Mouse (Mus musculus): Measurements from ENCODE around the gene Olfr1018. TPM values are rescaled to one million over a fixed set of nuclear protein-coding genes. Genes with fewer than 3 reads are reported as not detected.

The Olfr1018 gene
- polyA plus RNA-seq (2012; rRNA removed), result not detected in 2 replicates

GRCm38 (mm10) chr2:85818179-85818578 lies at the start of gene Olfr1018:
TSS of gene Olfr1018 (plus strand) at chr2:85818479.
- Histone ChIP-seq H3K4me3 (ENCODE audit: insufficient read depth, low read depth, low read length) (no peak within 1 kb of the TSS), H3K27ac (ENCODE audit: insufficient read depth, low read depth, low read length) (no peak within 1 kb of the TSS), H3K4me1 (ENCODE audit: control insufficient read depth, insufficient read depth, low read length) (no peaks in the 10 kb centered on the region), H3K27me3 (replicated peaks; ENCODE audit: control insufficient read depth, insufficient read depth, low read length) (no peaks in the 10 kb centered on the region), H3K36me3 (ENCODE audit: control insufficient read depth, insufficient read depth, low read length) (no peaks in the 10 kb centered on the region)
- no peak for TF ChIP-seq POLR2A (IDR thresholded peaks at IDR 0.05; ENCODE audit: low read depth, low read length)
- no peak for TF ChIP-seq CTCF (conservative IDR thresholded peaks at IDR 0.05; ENCODE audit: insufficient read depth, insufficient read length, low read depth, low read length)
- no peak for DNase-seq

DNA sequence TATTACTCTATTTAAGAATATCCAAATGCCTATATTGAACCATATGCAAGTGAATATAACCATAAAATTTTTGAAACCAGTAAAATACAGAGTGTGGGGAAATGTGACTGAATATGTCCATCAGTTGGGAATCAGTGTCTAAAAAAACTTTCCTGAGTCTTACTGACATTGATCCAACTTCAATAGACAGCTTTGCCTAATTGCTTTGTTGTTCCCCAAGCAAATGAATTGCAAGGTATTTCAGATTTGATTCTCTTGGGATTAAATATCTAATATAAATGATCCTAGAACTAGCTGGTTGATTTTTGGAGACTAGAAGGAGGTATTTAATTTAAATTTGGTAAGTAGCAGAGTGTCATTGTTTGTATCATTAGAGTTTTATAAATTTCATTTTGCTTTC lies 45.9 kb upstream of the Olfr1018 start, which contains the start of gene Olfr1014:
Gene Olfr1014, plus strand, starts transcription at position 301 of the 400 bp plus-strand sequence.
- TF ChIP-seq POLR2A (IDR thresholded peaks at IDR 0.05; ENCODE audit: low read depth, low read length) (no peak), CTCF (conservative IDR thresholded peaks at IDR 0.05; ENCODE audit: insufficient read depth, insufficient read length, low read depth, low read length) (no peak)
- no peak for DNase-seq
- Histone ChIP-seq H3K27ac (ENCODE audit: insufficient read depth, low read depth, low read length) (no peak within 1 kb of the TSS), H3K4me1 (ENCODE audit: control insufficient read depth, insufficient read depth, low read length) (no peaks in the 10 kb centered on the region), H3K4me3 (ENCODE audit: insufficient read depth, low read depth, low read length) (no peak within 1 kb of the TSS), H3K36me3 (ENCODE audit: control insufficient read depth, insufficient read depth, low read length) (no peaks in the 10 kb centered on the region), H3K27me3 (replicated peaks; ENCODE audit: control insufficient read depth, insufficient read depth, low read length) (no peaks in the 10 kb centered on the region)

GRCm38 (mm10) chr2:85781717-85782116 lies 36.6 kb upstream of the Olfr1018 start, which contains the start of gene Olfr1015:
TSS of gene Olfr1015 (plus strand) at chr2:85782017.
- no peak within 1 kb of the TSS for H3K27ac ChIP-seq (ENCODE audit: insufficient read depth, low read depth, low read length)
- TF ChIP-seq POLR2A (IDR thresholded peaks at IDR 0.05; ENCODE audit: low read depth, low read length) (no peak), CTCF (conservative IDR thresholded peaks at IDR 0.05; ENCODE audit: insufficient read depth, insufficient read length, low read depth, low read length) (no peak)
- no peaks in the 10 kb centered on the region for H3K27me3 ChIP-seq (replicated peaks; ENCODE audit: control insufficient read depth, insufficient read depth, low read length)
- H3K36me3 ChIP-seq (ENCODE audit: control insufficient read depth, insufficient read depth, low read length), result no peaks in the 10 kb centered on the region
- DNase-seq, result no peak
- no peak within 1 kb of the TSS for H3K4me3 ChIP-seq (ENCODE audit: insufficient read depth, low read depth, low read length)
- H3K4me1 ChIP-seq (ENCODE audit: control insufficient read depth, insufficient read depth, low read length), result no peaks in the 10 kb centered on the region

DNA sequence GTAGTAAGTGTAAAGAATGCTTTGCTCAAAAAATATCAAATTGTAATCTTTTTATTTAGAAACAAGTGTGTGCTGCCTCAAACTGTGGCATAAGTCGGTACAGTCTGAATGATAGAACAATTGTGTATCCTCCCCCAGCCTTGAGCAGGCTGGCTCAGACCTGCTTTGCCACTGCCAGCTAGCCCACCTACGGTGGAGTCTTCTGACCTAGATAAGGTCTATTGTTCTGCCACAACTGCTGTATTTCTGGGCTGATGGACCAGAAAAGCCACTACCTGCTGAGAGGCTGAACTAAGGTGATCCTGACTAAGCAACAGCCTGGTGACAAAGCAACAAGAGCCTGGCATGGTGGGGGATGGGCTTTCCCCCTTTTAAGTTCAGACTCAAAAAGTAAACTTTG lies 25.9 kb upstream of the Olfr1018 start:
- H3K4me1 ChIP-seq (ENCODE audit: control insufficient read depth, insufficient read depth, low read length), result no peaks in the 10 kb centered on the region
- no peak overlapping the region for H3K4me3 ChIP-seq (ENCODE audit: insufficient read depth, low read depth, low read length)
- H3K27me3 ChIP-seq (replicated peaks; ENCODE audit: control insufficient read depth, insufficient read depth, low read length), result no peaks in the 10 kb centered on the region
- no peak overlapping the region for H3K27ac ChIP-seq (ENCODE audit: insufficient read depth, low read depth, low read length)
- DNase-seq, result no peak
- WGBS, result 68% methylated on average over 2 of the region's 2 CpGs
- no peaks in the 10 kb centered on the region for H3K36me3 ChIP-seq (ENCODE audit: control insufficient read depth, insufficient read depth, low read length)
- no peak for TF ChIP-seq POLR2A (IDR thresholded peaks at IDR 0.05; ENCODE audit: low read depth, low read length)
- TF ChIP-seq CTCF (conservative IDR thresholded peaks at IDR 0.05; ENCODE audit: insufficient read depth, insufficient read length, low read depth, low read length), result no peak

- 91% methylated on average over 2 of the region's 2 CpGs for WGBS
- Histone ChIP-seq H3K4me3 (ENCODE audit: insufficient read depth, low read depth, low read length) (no peak within 1 kb of the TSS), H3K27me3 (replicated peaks; ENCODE audit: control insufficient read depth, insufficient read depth, low read length) (no peaks in the 10 kb centered on the region), H3K4me1 (ENCODE audit: control insufficient read depth, insufficient read depth, low read length) (no peaks in the 10 kb centered on the region), H3K27ac (ENCODE audit: insufficient read depth, low read depth, low read length) (no peak within 1 kb of the TSS), H3K36me3 (ENCODE audit: control insufficient read depth, insufficient read depth, low read length) (no peaks in the 10 kb centered on the region)
- DNase-seq, result no peak
- TF ChIP-seq POLR2A (IDR thresholded peaks at IDR 0.05; ENCODE audit: low read depth, low read length) (no peak), CTCF (conservative IDR thresholded peaks at IDR 0.05; ENCODE audit: insufficient read depth, insufficient read length, low read depth, low read length) (no peak)
Observed at GRCm38 (mm10) chr2:85802444-85802843, 15.8 kb upstream of the Olfr1018 start, which contains the start of gene Olfr1016. TSS of gene Olfr1016 (minus strand) at chr2:85802544.

DNA sequence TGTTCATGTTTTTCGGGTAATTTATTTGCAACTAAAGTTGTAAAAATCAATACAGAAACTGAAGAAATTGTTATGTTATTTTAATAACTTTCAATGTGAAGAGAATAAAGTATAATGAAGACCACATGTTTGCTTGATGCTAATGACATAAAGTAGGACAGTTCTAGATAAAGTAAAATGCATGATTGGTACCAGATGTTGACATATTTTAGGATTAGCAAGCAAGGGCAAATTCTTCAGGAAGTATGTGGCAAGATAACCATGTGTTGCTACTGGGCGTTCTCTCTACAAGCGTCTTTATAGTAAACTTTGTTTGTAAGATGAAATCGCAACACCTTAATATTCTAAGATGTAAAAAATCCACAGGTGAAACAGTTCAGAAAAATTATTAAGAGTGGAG lies 13.8 kb upstream of the Olfr1018 start:
- no peaks in the 10 kb centered on the region for H3K36me3 ChIP-seq (ENCODE audit: control insufficient read depth, insufficient read depth, low read length)
- no peak overlapping the region for H3K27ac ChIP-seq (ENCODE audit: insufficient read depth, low read depth, low read length)
- no peaks in the 10 kb centered on the region for H3K27me3 ChIP-seq (replicated peaks; ENCODE audit: control insufficient read depth, insufficient read depth, low read length)
- WGBS, result 86% methylated on average over 4 of the region's 4 CpGs
- H3K4me1 ChIP-seq (ENCODE audit: control insufficient read depth, insufficient read depth, low read length), result no peaks in the 10 kb centered on the region
- no peak for TF ChIP-seq POLR2A (IDR thresholded peaks at IDR 0.05; ENCODE audit: low read depth, low read length)
- no peak for TF ChIP-seq CTCF (conservative IDR thresholded peaks at IDR 0.05; ENCODE audit: insufficient read depth, insufficient read length, low read depth, low read length)
- H3K4me3 ChIP-seq (ENCODE audit: insufficient read depth, low read depth, low read length), result no peak overlapping the region
- no peak for DNase-seq

GRCm38 (mm10) chr2:85845383-85845782 lies 27.1 kb downstream of the Olfr1018 start, which contains the start of gene Olfr1019:
TSS of gene Olfr1019 (minus strand) at chr2:85845483.
- no peaks in the 10 kb centered on the region for H3K36me3 ChIP-seq (ENCODE audit: control insufficient read depth, insufficient read depth, low read length)
- TF ChIP-seq POLR2A (IDR thresholded peaks at IDR 0.05; ENCODE audit: low read depth, low read length), result no peak
- no peak for TF ChIP-seq CTCF (conservative IDR thresholded peaks at IDR 0.05; ENCODE audit: insufficient read depth, insufficient read length, low read depth, low read length)
- no peaks in the 10 kb centered on the region for H3K4me1 ChIP-seq (ENCODE audit: control insufficient read depth, insufficient read depth, low read length)
- H3K27ac ChIP-seq (ENCODE audit: insufficient read depth, low read depth, low read length), result no peak within 1 kb of the TSS
- no peaks in the 10 kb centered on the region for H3K27me3 ChIP-seq (replicated peaks; ENCODE audit: control insufficient read depth, insufficient read depth, low read length)
- DNase-seq, result no peak
- no peak within 1 kb of the TSS for H3K4me3 ChIP-seq (ENCODE audit: insufficient read depth, low read depth, low read length)

Data from kidney, adult 2 months (tissue).